Mouse (Mus musculus): ENCODE results near the gene Frrs1.

DNA sequence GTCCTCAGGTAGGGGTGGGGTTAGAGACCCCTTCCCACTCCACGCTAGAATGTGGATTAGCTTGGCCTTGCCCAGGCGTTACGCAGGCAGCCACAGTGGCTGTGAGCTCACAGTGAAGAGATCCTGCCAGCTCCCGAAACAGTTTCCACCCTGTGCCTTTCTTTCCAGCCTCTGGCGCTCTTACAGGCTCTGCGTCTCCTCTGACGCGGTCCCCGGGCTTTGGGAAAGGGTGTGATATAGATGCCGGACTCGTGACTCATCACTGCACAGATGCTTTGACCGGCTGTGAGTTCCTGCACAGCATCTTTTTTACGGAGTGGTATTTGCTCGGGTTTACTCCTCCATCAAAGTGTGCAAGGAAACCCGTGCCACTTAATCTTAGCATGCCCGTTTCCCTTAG, 46.6 kb downstream of the Frrs1 start:
- TF ChIP-seq POLR2A (IDR thresholded peaks at IDR 0.05; ENCODE audit: borderline replicate concordance, extremely low read depth, low read depth, low read length), result no peak
- no peak for TF ChIP-seq CTCF (IDR thresholded peaks at IDR 0.05; ENCODE audit: insufficient read depth, low read length)

Measured in lung, adult 2 months (tissue).